Mouse (Mus musculus) stomach, postnatal 0 days (tissue): ENCODE data around the gene Zmym6. TPM values are rescaled to one million over a fixed set of nuclear protein-coding genes. Genes with fewer than 3 reads are reported as not detected.

ENCODE experiments used
- ATAC-seq: fragments of 200-750 bp; cut with Nextera tagmentation; 2 replicates; pipeline ENCODE4 v1.8.0; 2017; ENCODE audit not compliant: low FRiP score, low TSS enrichment
- DNase-seq: peaks from one replicate; pipeline ENCODE4 v3.0.0-alpha.2; 2016; ENCODE audit warnings: low spot score
- H3K27ac ChIP-seq: fragments of 300-500 bp; sonication (generic); replicated peaks from 2 replicates; pipeline ENCODE4 v1.5.1; 2014; ENCODE audit warnings: mild to moderate bottlenecking, control low read depth
- H3K27me3 ChIP-seq: fragments of 300-500 bp; sonication (generic); 2 replicates; pipeline ENCODE4 v1.6.1; 2014; ENCODE audit warnings: low read length; ENCODE audit not compliant: control insufficient read depth, insufficient read depth
- H3K36me3 ChIP-seq: fragments of 300-500 bp; sonication (generic); 2 replicates; pipeline ENCODE4 v1.6.1; 2014; ENCODE audit warnings: low read length, mixed read lengths; ENCODE audit not compliant: control insufficient read depth, insufficient read depth
- H3K4me1 ChIP-seq: fragments of 300-500 bp; sonication (generic); replicated peaks from 2 replicates; pipeline ENCODE4 v1.6.1; 2014; ENCODE audit warnings: antibody characterized with exemption; ENCODE audit not compliant: control insufficient read depth, insufficient read depth
- H3K4me2 ChIP-seq: fragments of 300-500 bp; sonication (generic); replicated peaks from 2 replicates; pipeline ENCODE4 v1.6.1; 2014; ENCODE audit warnings: low read depth, mild to moderate bottlenecking, control low read depth, moderate library complexity
- H3K4me3 ChIP-seq: fragments of 300-500 bp; sonication (generic); 2 replicates; pipeline ENCODE4 v1.5.1; 2014; ENCODE audit warnings: low read depth, low read length, control low read depth
- H3K9ac ChIP-seq: fragments of 300-500 bp; sonication (generic); 2 replicates; pipeline ENCODE4 v1.6.1; 2014; ENCODE audit warnings: mild to moderate bottlenecking, low read length, control low read depth, mixed read lengths
- H3K9me3 ChIP-seq: fragments of 300-500 bp; sonication (generic); 2 replicates; pipeline ENCODE4 v1.6.1; 2016; ENCODE audit warnings: low read length; ENCODE audit not compliant: control insufficient read depth
- CTCF ChIP-seq: IDR thresholded peaks from 2 replicates; pipeline ENCODE4 v1.5.1; 2016; ENCODE audit warnings: antibody characterized with exemption, low read depth, mild to moderate bottlenecking, moderate library complexity
- EP300 ChIP-seq: optimal IDR thresholded peaks from 2 replicates; pipeline ENCODE3; 2016; ENCODE audit warnings: antibody characterized with exemption
- WGBS: fragments of 180-500 bp; shearing (Covaris S2); extraction: QIAGEN DNeasy Blood & Tissue Kit; methylation state at CpG from one replicate; pipeline ENCODE4 v1.1.7; 2014; 5-methylcytosine and 5-hydroxymethylcytosine counted together
- polyA plus RNA-seq: library from polyadenylated mRNA; unstranded; fragments of >200 nt; fragmentation: Nextera tagmentation; extraction: Ambion mirVana; gene quantifications from 2 replicates; pipeline ENCODE4 v1.2.1, GENCODE M21; 2015

Zmym6 gene
- polyA plus RNA-seq, 1 experiment from 2014 or later, result 6.6 TPM

DNA sequence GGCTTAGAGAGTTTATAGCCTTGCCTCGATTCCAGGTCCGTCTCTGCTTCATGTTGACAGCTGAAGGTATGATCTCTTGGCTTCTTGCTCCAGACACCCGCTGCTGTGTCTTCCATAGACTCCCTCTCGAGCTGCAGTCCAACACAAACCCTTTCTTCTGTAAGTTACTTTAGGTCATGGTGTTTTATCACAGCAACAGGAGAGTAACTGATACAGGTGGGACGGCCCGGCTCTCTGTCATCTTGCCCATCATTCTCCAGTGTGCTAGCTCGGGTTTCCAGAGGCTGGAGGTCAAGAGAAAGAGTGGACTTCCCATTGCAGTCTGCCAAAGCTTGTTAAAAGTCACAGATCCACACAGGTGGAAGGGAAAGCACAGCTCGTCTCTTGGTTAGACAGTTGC is 86.7 kb downstream of the Zmym6 start:
- 0 out of 2 replicates have a peak, but pooled peaks cover 3% of the 10 kb centered on the region for H3K4me1 ChIP-seq
- no peaks in the 10 kb centered on the region for H3K36me3 ChIP-seq
- H3K4me3 ChIP-seq, result no peak overlapping the region
- no peak overlapping the region for H3K9ac ChIP-seq
- no peak for TF ChIP-seq EP300
- TF ChIP-seq CTCF, result no peak
- no peak overlapping the region for H3K27ac ChIP-seq
- ATAC-seq (no peak), DNase-seq (no peak)
- no peak overlapping the region for H3K4me2 ChIP-seq
- no peaks in the 10 kb centered on the region for H3K9me3 ChIP-seq
- WGBS, result 71% methylated on average over 8 of the region's 8 CpGs
- H3K27me3 ChIP-seq, result peaks cover 5% of the 10 kb centered on the region; the same call in 1 of the 2 replicates

DNA sequence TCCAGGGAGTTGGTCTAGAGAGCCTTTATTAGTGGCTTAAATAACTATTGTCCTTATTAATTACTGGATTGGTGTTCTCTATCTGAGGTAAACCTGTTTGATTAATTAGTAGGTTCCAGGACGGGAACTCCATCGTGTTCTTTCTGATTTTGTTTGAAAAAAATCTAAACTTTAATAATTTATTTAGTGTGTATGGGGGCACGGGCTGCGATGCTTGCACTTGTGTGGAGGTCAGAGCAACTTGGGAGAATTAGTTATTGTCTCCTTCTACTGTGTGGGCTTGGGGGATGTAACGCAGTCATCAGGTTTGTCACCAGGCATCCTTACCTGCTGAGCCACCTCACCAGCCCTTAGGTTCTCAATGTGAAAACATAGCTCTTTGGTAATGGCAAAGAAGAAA is 89.9 kb downstream of the Zmym6 start:
- Histone ChIP-seq H3K9ac (no peak overlapping the region), H3K36me3 (no peaks in the 10 kb centered on the region), H3K4me3 (no peak overlapping the region), H3K4me1 (0 out of 2 replicates have a peak, but pooled peaks cover 3% of the 10 kb centered on the region), H3K4me2 (no peak overlapping the region), H3K9me3 (no peaks in the 10 kb centered on the region), H3K27ac (no peak overlapping the region), H3K27me3 (peaks cover 5% of the 10 kb centered on the region; the same call in 1 of the 2 replicates)
- 63% methylated on average over 5 of the region's 5 CpGs for WGBS
- ATAC-seq (no peak), DNase-seq (no peak)
- TF ChIP-seq CTCF, result no peak
- TF ChIP-seq EP300, result no peak

DNA sequence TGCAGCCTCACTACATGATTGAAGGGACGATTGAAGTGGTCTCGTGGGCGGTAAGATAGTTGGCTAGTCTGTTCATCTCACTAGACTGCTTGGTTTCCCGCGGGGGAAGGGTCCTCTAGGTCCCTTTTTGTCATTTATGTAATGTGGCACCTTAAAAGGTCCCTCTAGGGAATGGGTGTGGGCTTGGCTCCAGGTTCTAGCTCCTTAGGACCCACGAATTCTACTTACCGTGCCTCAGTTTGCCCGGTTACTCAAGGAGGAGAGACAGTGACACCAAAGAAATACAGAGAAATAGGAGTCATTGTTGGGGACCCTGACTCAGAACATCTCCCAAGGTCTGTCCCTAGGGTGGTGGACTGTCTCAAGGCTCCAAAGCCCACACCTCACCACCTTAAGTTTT is 90.5 kb downstream of the Zmym6 start:
- 12% methylated on average over 8 of the region's 8 CpGs for WGBS
- Histone ChIP-seq H3K4me3 (no peak overlapping the region), H3K27me3 (peaks cover 5% of the 10 kb centered on the region; the same call in 1 of the 2 replicates), H3K9me3 (no peaks in the 10 kb centered on the region), H3K4me1 (0 out of 2 replicates have a peak, but pooled peaks cover 3% of the 10 kb centered on the region), H3K27ac (no peak overlapping the region), H3K36me3 (no peaks in the 10 kb centered on the region), H3K4me2 (peak overlapping the region; percentile 99; the same call in 1 of the 2 replicates), H3K9ac (no peak overlapping the region)
- TF ChIP-seq EP300 (no peak), CTCF (no peak)
- ATAC-seq (no peak), DNase-seq (no peak)

DNA sequence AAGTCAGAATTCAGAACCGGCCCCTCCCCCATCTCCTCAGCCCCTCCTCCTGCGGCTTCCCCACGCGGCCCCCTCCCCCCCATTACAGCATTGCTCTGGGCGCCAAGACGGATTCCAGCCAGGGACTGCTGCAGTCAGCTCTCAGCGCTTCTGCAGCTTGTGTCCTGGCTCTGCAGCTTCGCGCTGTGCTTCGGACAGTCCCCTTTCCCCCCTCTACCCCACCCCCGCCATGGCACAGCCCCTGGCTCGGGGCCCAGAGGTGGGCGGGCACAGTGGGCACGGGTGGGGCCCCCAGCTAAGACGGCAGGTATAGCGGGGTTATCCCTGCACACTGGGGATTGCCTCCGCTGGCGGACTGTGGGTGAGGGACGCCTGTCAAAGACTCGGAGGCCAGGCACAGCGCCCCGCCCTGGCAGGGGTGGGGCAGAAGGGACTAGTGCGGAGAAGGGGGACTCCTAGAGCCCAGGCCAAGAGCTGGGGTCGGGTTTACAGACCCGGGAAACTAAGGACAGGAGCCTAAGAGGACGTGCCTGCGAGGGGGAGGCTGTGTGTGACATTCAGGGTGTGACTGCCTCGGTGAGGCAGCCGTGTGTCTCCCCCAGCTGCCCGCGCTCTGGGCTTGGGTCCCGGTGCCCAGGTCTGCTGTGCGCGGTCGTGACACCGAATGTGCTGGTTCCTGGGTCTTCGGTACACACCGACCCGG is 91.2 kb downstream of the Zmym6 start:
- TF ChIP-seq CTCF (no peak; the same call in 1 of the 2 replicates), EP300 (no peak)
- no peak overlapping the region for H3K27ac ChIP-seq
- H3K36me3 ChIP-seq, result no peaks in the 10 kb centered on the region
- peak overlapping the region; percentile 99 for H3K4me2 ChIP-seq
- peaks cover 5% of the 10 kb centered on the region; the same call in 1 of the 2 replicates for H3K27me3 ChIP-seq
- DNase-seq (peak; percentile 48), ATAC-seq (peak; percentile 69)
- H3K4me1 ChIP-seq, result 0 out of 2 replicates have a peak, but pooled peaks cover 3% of the 10 kb centered on the region
- H3K9me3 ChIP-seq, result no peaks in the 10 kb centered on the region
- H3K4me3 ChIP-seq, result peak overlapping the region; percentile 66
- whole genome bisulfite sequencing, result 2% methylated on average over 39 of the region's 39 CpGs
- H3K9ac ChIP-seq, result peak overlapping the region; percentile 8; the same call in 1 of the 2 replicates

DNA sequence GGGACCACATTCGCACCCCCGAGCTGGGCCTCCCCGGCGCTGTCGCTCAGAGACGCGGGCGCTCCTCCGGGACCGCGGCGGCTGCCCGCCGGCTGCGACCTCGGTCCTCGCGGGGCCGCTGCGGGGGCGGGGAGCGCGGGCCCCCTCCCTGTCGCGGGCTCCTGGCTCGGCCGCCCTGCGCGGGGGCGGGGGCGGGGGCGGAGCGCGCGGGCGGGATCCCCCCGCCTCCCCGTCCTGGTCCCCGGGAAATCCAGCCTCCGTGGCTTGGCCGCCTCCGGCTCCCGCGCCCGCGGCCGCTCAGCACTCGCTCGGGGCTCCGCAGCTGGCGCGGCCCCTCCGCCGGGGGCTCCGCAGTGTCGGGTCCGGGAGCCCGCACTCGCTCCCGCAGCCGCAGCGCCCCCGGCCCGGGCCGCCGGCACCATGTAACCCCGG is 91.7 kb downstream of the Zmym6 start, which contains the start of gene Dlgap3:
Gene Dlgap3 (plus strand): TSS at position 291 of the 432 bp plus-strand sequence.
- Histone ChIP-seq H3K36me3 (no peaks in the 10 kb centered on the region), H3K27ac (no peak within 1 kb of the TSS), H3K9me3 (no peaks in the 10 kb centered on the region), H3K4me3 (peak within 1 kb of the TSS; percentile 66), H3K4me2 (peak within 1 kb of the TSS; percentile 99), H3K4me1 (0 out of 2 replicates have a peak, but pooled peaks cover 3% of the 10 kb centered on the region), H3K9ac (peak within 1 kb of the TSS; percentile 53; the same call in 1 of the 2 replicates), H3K27me3 (peaks cover 5% of the 10 kb centered on the region; the same call in 1 of the 2 replicates)
- WGBS, result 2% methylated on average over 29 of the region's 67 CpGs
- peak; percentile 42 for DNase-seq
- TF ChIP-seq CTCF, result no peak
- TF ChIP-seq EP300, result no peak
- ATAC-seq, result peak; percentile 60
